Mouse (Mus musculus) limb, embryonic 13.5 days (tissue): ENCODE results near the gene Dnajb1. TPM values are rescaled to one million over a fixed set of nuclear protein-coding genes. Genes with fewer than 3 reads are reported as not detected.
A peak's percentile ranks its signal among the peaks of the same experiment; 100 is the strongest.
"Not testable (repeated sequence)": the region's sequence is repeated elsewhere in the genome, so short reads cannot be mapped to it uniquely, and the experiment has no call there.

Experiments
- ATAC-seq: fragments of 200-750 bp; cut with Nextera tagmentation; 2 replicates; pipeline ENCODE4 v1.8.0; 2017; ENCODE audit warnings: low read depth, moderate number of reproducible peaks, moderate TSS enrichment; ENCODE audit not compliant: low FRiP score
- H3K27ac ChIP-seq: fragments of 300-500 bp; sonication (generic); 2 replicates; pipeline ENCODE4 v1.5.1; 2015; ENCODE audit warnings: inconsistent platforms, mild to moderate bottlenecking, moderate library complexity
- H3K27me3 ChIP-seq: fragments of 300-500 bp; sonication (generic); 2 replicates; pipeline ENCODE4 v1.6.1; 2015; ENCODE audit warnings: mild to moderate bottlenecking, inconsistent platforms
- H3K36me3 ChIP-seq: fragments of 300-500 bp; sonication (generic); 2 replicates; pipeline ENCODE4 v1.6.1; 2015; ENCODE audit warnings: inconsistent platforms, mild to moderate bottlenecking, moderate library complexity
- H3K4me1 ChIP-seq: fragments of 300-500 bp; sonication (generic); 2 replicates; pipeline ENCODE4 v1.6.1; 2015; ENCODE audit warnings: inconsistent platforms
- H3K4me2 ChIP-seq: fragments of 300-500 bp; sonication (generic); replicated peaks from 2 replicates; pipeline ENCODE4 v1.6.1; 2015; ENCODE audit warnings: inconsistent platforms, mild to moderate bottlenecking, moderate library complexity
- H3K4me3 ChIP-seq: fragments of 300-500 bp; sonication (generic); 2 replicates; pipeline ENCODE4 v1.5.1; 2015; ENCODE audit warnings: moderate library complexity, mild to moderate bottlenecking, inconsistent platforms
- H3K9ac ChIP-seq: fragments of 300-500 bp; sonication (generic); 2 replicates; pipeline ENCODE4 v1.6.1; 2015; ENCODE audit warnings: mild to moderate bottlenecking, inconsistent platforms
- H3K9me3 ChIP-seq: fragments of 300-500 bp; sonication (generic); 2 replicates; pipeline ENCODE4 v1.6.1; 2016; ENCODE audit warnings: inconsistent platforms
- WGBS: fragments of 180-500 bp; shearing (Covaris S2); methylation state at CpG from one replicate; pipeline ENCODE4 v1.1.7; 2015; 5-methylcytosine and 5-hydroxymethylcytosine counted together
- polyA plus RNA-seq: library from polyadenylated mRNA; unstranded; fragments of >200 nt; fragmentation: Nextera tagmentation; extraction: Ambion mirVana; gene quantifications from 2 replicates; pipeline ENCODE4 v1.2.1, GENCODE M21; 2015

Dnajb1 gene
- 67.0 and 72.5 TPM in 2 replicates for polyA plus RNA-seq

GRCm38 (mm10) chr8:83607661-83608397, at the start of gene Dnajb1, which contains the start of gene Tecr:
Gene Dnajb1 (plus strand): TSS chr8:83608193.
Gene Tecr (minus strand): TSS chr8:83607971.
- peak; percentile 97 for ATAC-seq
- H3K9me3 ChIP-seq, result no peaks in the 10 kb centered on the region
- H3K4me3 ChIP-seq, result peak within 1 kb of the TSS; percentile 78
- under 1% methylated on average over 67 of the region's 69 CpGs for WGBS
- no peaks in the 10 kb centered on the region for H3K27me3 ChIP-seq
- peak within 1 kb of the TSS; percentile 90 for H3K9ac ChIP-seq
- H3K4me1 ChIP-seq, result peaks cover 21% of the 10 kb centered on the region
- H3K27ac ChIP-seq, result peak within 1 kb of the TSS; percentile 97
- H3K4me2 ChIP-seq, result peak within 1 kb of the TSS; percentile 94
- peaks cover 33% of the 10 kb centered on the region for H3K36me3 ChIP-seq

GRCm38 (mm10) chr8:83562669-83563068, 45.3 kb upstream of the Dnajb1 start:
- H3K27ac ChIP-seq, result no peak overlapping the region
- WGBS, result 78% methylated on average over 3 of the region's 3 CpGs
- ATAC-seq, result no peak

GRCm38 (mm10) chr8:83563246-83563645, 44.7 kb upstream of the Dnajb1 start:
- no peak for ATAC-seq
- WGBS, result 81% methylated on average over 4 of the region's 4 CpGs

More at GRCm38 (mm10) chr8:83562669-83563068, 45.3 kb upstream of the Dnajb1 start:
- Histone ChIP-seq H3K9me3 (no peaks in the 10 kb centered on the region), H3K36me3 (no peaks in the 10 kb centered on the region), H3K9ac (no peak overlapping the region), H3K4me3 (no peak overlapping the region), H3K4me2 (no peak overlapping the region), H3K27me3 (no peaks in the 10 kb centered on the region), H3K4me1 (peaks cover 6% of the 10 kb centered on the region)

DNA sequence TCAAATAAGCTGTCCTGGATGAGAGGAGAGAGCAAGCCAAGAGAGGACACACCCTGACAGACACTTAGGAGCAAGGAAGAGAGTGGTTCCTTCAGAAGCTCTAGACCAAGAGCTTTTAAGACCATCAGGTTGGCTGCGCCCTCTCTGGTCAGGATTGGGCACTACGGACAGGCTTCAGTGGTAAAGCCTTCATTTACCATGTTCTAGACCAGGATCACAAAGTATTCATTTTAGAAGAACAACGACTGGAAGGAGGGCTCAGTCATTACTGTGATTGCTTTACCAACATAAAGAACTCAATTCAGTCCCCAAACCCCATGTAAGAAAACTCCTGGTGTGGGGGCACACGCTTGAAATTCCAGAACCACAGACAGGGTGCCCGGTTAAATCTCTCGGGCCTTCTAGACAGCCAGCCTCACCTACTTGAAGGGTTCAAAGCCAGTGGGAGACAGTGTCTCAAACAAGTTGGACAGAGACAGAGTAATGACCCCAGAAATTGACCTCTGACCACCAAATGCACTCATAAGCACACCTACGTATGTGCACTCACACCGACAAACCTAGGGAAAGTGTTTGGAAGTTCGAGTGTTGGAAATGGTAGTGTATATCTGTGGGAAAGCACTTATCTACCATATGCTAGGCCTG, 42.1 kb upstream of the Dnajb1 start:
- peak; percentile 7; the same call in 1 of the 2 replicates for ATAC-seq
- H3K9ac ChIP-seq, result no peak overlapping the region; the same call in 1 of the 2 replicates
- no peaks in the 10 kb centered on the region for H3K27me3 ChIP-seq
- H3K9me3 ChIP-seq, result no peaks in the 10 kb centered on the region
- no peak overlapping the region; the same call in 1 of the 2 replicates for H3K4me2 ChIP-seq
- no peak overlapping the region for H3K27ac ChIP-seq
- H3K4me3 ChIP-seq, result peak overlapping the region; percentile 65; the same call in 1 of the 2 replicates
- peaks cover 23% of the 10 kb centered on the region for H3K36me3 ChIP-seq
- H3K4me1 ChIP-seq, result peaks cover 12% of the 10 kb centered on the region
- WGBS, result 74% methylated on average over 9 of the region's 9 CpGs

More at GRCm38 (mm10) chr8:83563246-83563645, 44.7 kb upstream of the Dnajb1 start:
- Histone ChIP-seq H3K36me3 (no peaks in the 10 kb centered on the region), H3K4me3 (no peak overlapping the region), H3K27me3 (no peaks in the 10 kb centered on the region), H3K9me3 (no peaks in the 10 kb centered on the region), H3K9ac (no peak overlapping the region), H3K4me2 (no peak overlapping the region), H3K4me1 (peaks cover 12% of the 10 kb centered on the region), H3K27ac (no peak overlapping the region)

- WGBS, result under 1% methylated on average over 48 of the region's 48 CpGs
- peak within 1 kb of the TSS; percentile 84 for H3K9ac ChIP-seq
- ATAC-seq, result peak; percentile 89
- H3K4me3 ChIP-seq, result peak within 1 kb of the TSS; percentile 65
- H3K36me3 ChIP-seq, result peaks cover 32% of the 10 kb centered on the region
- peak within 1 kb of the TSS; percentile 92 for H3K4me2 ChIP-seq
- H3K4me1 ChIP-seq, result peaks cover 12% of the 10 kb centered on the region
- H3K27me3 ChIP-seq, result no peaks in the 10 kb centered on the region
- H3K27ac ChIP-seq, result peak within 1 kb of the TSS; percentile 44; the same call in 1 of the 2 replicates
- H3K9me3 ChIP-seq, result no peaks in the 10 kb centered on the region
These were observed 41.3 kb upstream of the Dnajb1 start, which contains the start of gene Ndufb7 for GRCm38 (mm10) chr8:83566469-83567395. Gene Ndufb7 (plus strand): TSS chr8:83566671.

- no peak for ATAC-seq
- peak overlapping the region; percentile 65 for H3K4me3 ChIP-seq
- no peaks in the 10 kb centered on the region for H3K9me3 ChIP-seq
- 53% methylated on average over 3 of the region's 3 CpGs for WGBS
- peak overlapping the region; percentile 92 for H3K4me2 ChIP-seq
- H3K27me3 ChIP-seq, result no peaks in the 10 kb centered on the region
- H3K9ac ChIP-seq, result peak overlapping the region; percentile 84
- H3K36me3 ChIP-seq, result peaks cover 41% of the 10 kb centered on the region
- peaks cover 12% of the 10 kb centered on the region for H3K4me1 ChIP-seq
- no peak overlapping the region for H3K27ac ChIP-seq
These were observed 40.3 kb upstream of the Dnajb1 start for GRCm38 (mm10) chr8:83567668-83568067.

DNA sequence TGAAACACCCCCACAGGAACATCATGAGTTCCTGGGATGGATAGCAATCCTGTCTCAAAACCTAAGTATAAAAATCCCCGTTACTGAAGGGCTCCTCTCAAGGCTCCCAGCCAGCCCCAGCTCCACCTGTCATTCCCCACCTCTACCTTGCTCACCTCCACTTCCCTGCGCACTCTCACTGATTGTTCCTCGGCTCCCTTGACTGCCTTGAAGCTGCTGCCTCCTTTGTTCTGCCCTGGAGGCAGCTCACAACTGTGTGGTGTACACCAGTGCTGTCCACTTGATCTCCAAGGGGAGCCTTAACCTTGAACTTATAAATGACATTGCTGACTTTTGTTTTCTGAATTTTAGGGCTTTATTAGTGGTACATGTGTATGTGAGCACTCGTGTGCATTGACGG, 39.9 kb upstream of the Dnajb1 start:
- H3K27me3 ChIP-seq, result no peaks in the 10 kb centered on the region
- H3K27ac ChIP-seq, result no peak overlapping the region
- no peaks in the 10 kb centered on the region for H3K9me3 ChIP-seq
- no peak for ATAC-seq
- H3K36me3 ChIP-seq, result peaks cover 46% of the 10 kb centered on the region
- H3K4me3 ChIP-seq, result peak overlapping the region; percentile 65; the same call in 1 of the 2 replicates
- H3K4me2 ChIP-seq, result peak overlapping the region; percentile 92
- H3K4me1 ChIP-seq, result peaks cover 12% of the 10 kb centered on the region
- peak overlapping the region; percentile 84 for H3K9ac ChIP-seq
- WGBS, result 67% methylated on average over 5 of the region's 5 CpGs

DNA sequence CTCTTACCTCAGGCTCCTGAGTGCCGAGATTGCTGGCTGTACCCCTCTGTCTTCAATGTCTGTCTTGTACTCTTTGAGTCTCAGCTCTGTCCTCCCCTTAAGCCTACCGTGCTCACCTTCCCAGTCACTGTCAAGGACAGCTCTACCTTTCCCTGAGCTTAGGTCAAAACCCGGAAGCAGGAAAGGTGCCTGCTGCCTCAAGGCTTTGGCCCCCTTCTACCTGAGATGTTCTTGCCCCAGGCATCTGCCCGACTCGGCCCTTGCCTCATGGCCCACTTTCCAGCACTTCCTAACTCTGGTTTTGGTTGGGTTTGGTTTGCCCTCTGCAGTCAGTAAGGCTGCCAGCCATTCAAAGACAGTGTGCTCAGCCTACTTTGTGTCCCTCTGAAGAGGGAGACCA, 39.2 kb upstream of the Dnajb1 start:
- Histone ChIP-seq H3K9me3 (no peaks in the 10 kb centered on the region), H3K27ac (no peak overlapping the region), H3K4me2 (no peak overlapping the region), H3K9ac (no peak overlapping the region), H3K4me1 (peaks cover 12% of the 10 kb centered on the region), H3K36me3 (peaks cover 52% of the 10 kb centered on the region), H3K4me3 (no peak overlapping the region), H3K27me3 (no peaks in the 10 kb centered on the region)
- 81% methylated on average over 5 of the region's 5 CpGs for WGBS
- ATAC-seq, result no peak

DNA sequence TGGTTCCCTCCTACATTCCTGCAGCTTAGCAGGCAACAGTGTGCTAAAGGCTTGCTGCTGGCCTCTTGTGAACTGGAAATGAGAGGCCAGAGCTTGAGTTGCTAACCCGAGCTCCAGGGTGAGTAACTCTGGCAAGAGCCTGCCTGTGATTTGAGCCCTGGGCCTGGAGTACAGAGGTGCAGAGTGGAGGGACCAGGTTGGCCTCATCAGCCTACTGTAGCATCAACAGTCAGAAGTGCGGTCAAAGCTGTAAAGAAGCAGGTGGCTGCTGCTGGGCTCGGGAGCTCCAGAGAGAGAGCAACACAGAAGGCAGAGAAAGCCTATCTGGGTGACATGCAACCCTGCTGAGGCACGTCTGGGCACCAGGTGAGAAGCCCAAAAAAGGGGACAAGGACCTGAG, 38.8 kb upstream of the Dnajb1 start:
- no peak for ATAC-seq
- no peak overlapping the region for H3K4me2 ChIP-seq
- peaks cover 13% of the 10 kb centered on the region for H3K4me1 ChIP-seq
- H3K9ac ChIP-seq, result no peak overlapping the region
- H3K36me3 ChIP-seq, result peaks cover 56% of the 10 kb centered on the region
- no peak overlapping the region for H3K4me3 ChIP-seq
- no peak overlapping the region for H3K27ac ChIP-seq
- no peaks in the 10 kb centered on the region for H3K27me3 ChIP-seq
- WGBS, result 74% methylated on average over 4 of the region's 4 CpGs
- no peaks in the 10 kb centered on the region for H3K9me3 ChIP-seq

DNA sequence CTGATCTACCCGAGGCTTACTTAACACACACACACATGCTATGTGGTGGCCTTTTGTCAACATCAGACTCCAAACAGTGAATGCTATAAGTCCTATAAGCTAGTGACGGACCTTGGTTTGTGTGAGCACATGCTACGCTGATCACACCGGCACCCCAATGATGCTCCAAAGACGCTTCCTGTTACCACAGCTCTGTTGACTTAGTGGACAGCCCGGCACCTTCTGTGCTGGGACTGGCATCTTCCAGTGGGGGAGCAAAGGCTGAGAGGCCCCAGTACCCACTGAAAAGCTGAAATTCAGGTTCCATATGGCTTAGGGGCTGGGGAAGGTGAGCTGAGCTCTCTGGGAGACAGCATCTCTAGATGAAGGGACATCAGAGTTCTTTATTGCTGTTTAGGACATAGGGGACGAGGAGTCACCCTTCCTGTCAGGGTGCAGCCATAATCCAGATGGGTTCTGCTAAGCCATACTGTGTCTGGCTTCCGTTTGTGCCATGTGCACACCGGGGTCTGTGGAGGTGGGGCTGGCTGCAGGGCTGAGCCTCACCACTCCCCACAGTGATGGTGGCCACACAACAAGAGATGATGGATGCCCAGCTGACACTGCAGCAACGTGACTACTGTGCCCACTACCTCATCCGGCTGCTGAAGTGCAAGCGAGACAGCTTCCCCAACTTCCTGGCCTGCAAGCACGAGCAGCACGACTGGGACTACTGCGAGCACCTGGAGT, 37.6 kb upstream of the Dnajb1 start:
- Histone ChIP-seq H3K36me3 (peaks cover 67% of the 10 kb centered on the region), H3K4me2 (no peak overlapping the region), H3K9me3 (no peaks in the 10 kb centered on the region), H3K27ac (no peak overlapping the region), H3K4me1 (peaks cover 25% of the 10 kb centered on the region), H3K4me3 (no peak overlapping the region), H3K27me3 (no peaks in the 10 kb centered on the region), H3K9ac (no peak overlapping the region)
- no peak for ATAC-seq
- WGBS, result 83% methylated on average over 13 of the region's 15 CpGs

- H3K4me2 ChIP-seq, H3K4me3 ChIP-seq, H3K9me3 ChIP-seq, H3K27me3 ChIP-seq, H3K9ac ChIP-seq, H3K27ac ChIP-seq, ATAC-seq: not testable (repeated sequence)
- 97% methylated on average over 4 of the region's 7 CpGs for WGBS
- Histone ChIP-seq H3K4me1 (peaks cover 30% of the 10 kb centered on the region), H3K36me3 (peaks cover 67% of the 10 kb centered on the region)
These were observed 37.0 kb upstream of the Dnajb1 start for GRCm38 (mm10) chr8:83571001-83571340.
